Mouse (Mus musculus): ENCODE results near the gene Gm37240.

Gene Gm37240

DNA sequence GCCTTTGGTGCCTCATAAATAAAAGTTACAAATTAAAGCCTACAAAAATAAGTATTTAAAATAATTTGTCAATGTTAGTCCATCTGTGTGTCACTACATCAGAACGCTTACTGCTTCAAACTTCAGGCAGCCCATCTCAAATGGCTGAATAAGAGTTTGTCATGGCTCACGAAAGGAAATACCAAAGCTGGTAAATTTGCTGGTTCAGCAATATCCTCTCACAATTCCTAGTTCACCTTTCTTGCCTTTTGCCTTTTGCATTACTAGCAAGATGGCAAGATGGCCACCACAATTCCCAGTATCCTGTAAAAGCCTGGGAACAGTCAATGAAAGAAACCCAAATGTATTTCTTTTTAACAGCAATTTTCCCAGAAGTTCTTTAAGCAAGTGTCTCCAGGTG is 718.5 kb downstream of the Gm37240 start:
- no peak for DNase-seq

DNA sequence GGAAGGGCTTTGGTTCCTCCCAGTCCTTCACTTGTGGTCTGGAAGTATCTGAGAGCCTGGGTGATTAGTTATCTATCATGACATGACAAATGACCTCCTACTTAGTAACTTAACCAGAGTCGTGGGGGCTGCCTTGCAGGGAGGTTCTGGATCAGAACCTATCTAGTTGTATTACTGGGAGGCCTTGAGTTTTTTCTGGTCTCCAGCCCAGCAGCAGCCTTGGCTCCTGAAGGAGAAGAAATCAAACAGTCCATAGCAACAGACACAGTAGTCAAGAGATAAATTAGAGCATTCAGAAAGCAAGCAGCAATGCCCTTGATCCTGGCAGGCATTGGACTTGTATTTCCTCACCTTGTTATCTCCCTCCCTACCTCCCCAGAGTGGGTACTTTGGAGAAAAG is 722.4 kb downstream of the Gm37240 start:
- DNase-seq, result no peak

GRCm38 (mm10) chr3:85163396-85163795 is 723.9 kb downstream of the Gm37240 start:
- no peak for DNase-seq

GRCm38 (mm10) chr3:85162430-85162829 is 724.9 kb downstream of the Gm37240 start:
- DNase-seq, result no peak

- no peak for DNase-seq
These were observed 726.5 kb downstream of the Gm37240 start for GRCm38 (mm10) chr3:85160816-85161215.

- DNase-seq, result no peak
These were observed 727.7 kb downstream of the Gm37240 start for GRCm38 (mm10) chr3:85159631-85160030.

- no peak for DNase-seq
These were observed 738.5 kb downstream of the Gm37240 start for GRCm38 (mm10) chr3:85148816-85149215.

DNA sequence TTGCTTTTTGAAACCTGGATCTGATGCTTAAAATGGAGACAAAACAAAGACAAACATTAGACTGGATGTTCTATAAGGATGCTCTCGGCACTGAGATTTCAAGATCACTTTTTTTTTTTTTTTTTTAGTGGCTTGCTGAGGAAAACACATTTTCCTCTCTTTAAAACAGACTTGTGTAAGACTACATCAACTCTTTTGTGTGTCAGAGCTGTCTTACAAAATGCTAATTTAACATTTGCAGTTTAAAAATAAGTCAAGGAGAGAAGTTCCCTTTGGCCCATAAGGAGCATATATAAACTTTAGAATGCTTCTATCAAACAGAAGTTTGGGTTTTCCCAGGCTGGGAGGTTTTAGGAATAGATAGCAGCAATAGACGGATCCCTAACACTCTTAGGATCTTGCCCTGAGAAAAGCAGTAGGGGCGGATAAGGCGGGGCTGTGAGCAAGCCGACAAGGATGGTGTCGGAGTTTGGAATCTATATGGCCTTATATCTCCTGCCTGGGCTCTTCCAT is 739.2 kb downstream of the Gm37240 start:
- DNase-seq, result no peak

GRCm38 (mm10) chr3:85145568-85145967 is 741.8 kb downstream of the Gm37240 start:
- peak in 1 of 2 experiments; percentile 4 for DNase-seq

GRCm38 (mm10) chr3:85145076-85145475 is 742.2 kb downstream of the Gm37240 start:
- no peak for DNase-seq

GRCm38 (mm10) chr3:85144425-85144824 is 742.9 kb downstream of the Gm37240 start:
- DNase-seq, result no peak

GRCm38 (mm10) chr3:85140488-85140887 is 746.8 kb downstream of the Gm37240 start:
- DNase-seq, result no peak

DNA sequence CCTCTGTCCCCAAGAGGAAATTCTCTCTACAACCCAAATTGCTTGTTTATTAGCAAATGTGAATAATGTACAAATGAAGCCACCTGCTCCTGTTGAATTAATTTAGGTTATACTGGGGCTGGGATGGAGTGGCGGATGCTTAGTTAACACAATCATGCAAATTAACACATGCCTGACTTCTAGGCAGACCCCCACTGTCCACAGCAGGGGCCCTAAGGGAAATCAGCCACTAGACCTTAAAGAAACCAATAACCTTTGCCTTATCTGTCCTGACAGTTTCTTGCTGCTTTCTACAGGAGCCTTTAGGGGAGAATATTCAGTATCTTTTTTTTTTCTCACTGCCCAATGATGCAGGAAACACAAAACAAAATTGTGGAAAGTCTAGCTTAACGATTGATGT is 748.9 kb downstream of the Gm37240 start:
- no peak for DNase-seq

- DNase-seq, result no peak
These were observed 753.8 kb downstream of the Gm37240 start for GRCm38 (mm10) chr3:85133561-85133960.

- DNase-seq, result no peak
These were observed 755.4 kb downstream of the Gm37240 start for GRCm38 (mm10) chr3:85131878-85132277.

DNA sequence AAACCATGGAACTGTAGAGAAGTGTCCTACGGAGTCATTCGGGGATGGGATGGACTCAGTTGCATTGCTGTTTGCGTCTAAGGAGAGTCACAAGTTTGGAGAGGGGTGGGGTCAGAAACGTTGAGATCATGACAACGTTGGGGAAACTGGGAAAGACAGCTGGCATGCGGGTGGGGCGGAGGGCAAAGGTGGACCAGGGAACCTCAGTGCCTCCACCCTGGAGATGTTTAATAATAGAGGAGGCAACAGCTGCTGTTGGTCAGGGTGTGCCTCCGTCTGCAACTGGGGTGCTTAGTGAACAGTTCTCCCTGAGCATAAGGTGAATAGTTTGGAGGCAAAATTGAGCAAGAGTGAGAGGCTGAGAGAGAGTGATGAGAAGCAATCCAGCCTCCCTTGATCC is 758.8 kb downstream of the Gm37240 start:
- DNase-seq, result no peak

- no peak for DNase-seq
These were observed 760.3 kb downstream of the Gm37240 start for GRCm38 (mm10) chr3:85126970-85127369.

DNA sequence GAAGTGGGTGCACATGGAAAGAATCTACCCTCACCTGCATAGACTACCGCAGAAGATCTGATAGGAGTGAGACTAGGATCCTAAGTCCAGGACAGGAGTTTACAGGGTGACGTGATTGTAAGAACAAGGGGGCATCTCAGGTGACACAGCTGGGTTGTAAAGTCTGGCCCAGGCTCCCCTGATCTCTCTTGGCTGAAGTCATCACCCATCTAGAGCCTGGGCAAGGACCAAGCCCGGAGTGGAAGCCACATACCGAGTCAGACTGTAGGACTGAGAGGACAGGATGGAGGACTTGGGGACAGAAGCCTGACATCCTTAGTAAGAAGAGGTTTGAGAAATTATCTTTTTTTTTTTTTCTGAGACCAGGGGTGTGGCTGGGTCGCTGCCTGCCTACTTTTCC is 761.8 kb downstream of the Gm37240 start:
- DNase-seq, result no peak

GRCm38 (mm10) chr3:85124924-85125323 is 762.4 kb downstream of the Gm37240 start:
- no peak for DNase-seq

DNA sequence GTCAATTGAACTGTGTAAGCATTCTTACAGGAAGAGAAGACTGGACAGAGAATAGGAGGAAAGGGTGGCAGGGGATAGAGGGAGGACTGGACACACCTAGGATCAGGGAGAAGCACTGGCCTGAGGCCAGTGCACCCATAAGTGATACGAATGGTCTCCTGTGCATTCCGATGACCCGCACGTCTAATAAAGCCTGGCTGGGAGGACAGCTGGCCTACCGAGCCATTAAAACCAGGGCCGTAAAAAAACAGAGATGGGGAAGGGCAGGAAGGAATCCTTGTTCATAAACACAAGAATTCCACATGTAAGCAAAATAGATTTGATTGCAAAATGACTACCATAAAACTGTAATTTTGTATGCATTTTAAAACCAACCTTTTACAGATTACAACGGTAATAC is 762.9 kb downstream of the Gm37240 start:
- DNase-seq, result no peak

- DNase-seq, result no peak
These were observed 769.6 kb downstream of the Gm37240 start for GRCm38 (mm10) chr3:85117702-85118101.

- no peak for DNase-seq
These were observed 770.3 kb downstream of the Gm37240 start for GRCm38 (mm10) chr3:85117014-85117413.

DNA sequence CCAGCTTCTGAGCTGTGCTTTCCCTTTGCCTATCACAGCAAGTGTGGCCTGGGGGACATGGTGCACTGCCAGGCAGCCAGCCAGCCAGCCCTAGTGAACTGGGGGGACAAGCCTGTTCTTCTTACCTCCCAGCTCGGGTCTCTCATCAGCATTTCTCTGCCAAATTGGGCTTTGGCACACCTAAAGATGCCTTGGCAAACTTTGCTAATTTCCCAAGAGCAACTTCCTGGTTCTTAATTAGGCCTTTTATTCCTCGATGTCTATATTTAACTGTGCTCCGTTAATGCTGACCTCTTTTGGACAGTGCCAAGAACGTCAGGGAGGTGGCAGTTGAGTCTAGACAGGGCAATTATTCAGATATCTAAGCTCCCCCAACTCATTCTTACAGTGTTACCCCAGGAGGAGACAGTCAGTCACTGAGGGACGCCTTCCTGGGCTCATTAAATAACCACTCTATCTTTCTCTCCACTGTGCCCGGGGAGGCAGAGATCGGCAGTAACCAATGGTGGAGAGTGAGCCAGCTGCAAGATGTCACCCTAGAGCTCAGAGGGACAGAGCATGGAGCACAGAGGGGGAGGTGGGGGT is 771.3 kb downstream of the Gm37240 start:
- DNase-seq, result no peak

DNA sequence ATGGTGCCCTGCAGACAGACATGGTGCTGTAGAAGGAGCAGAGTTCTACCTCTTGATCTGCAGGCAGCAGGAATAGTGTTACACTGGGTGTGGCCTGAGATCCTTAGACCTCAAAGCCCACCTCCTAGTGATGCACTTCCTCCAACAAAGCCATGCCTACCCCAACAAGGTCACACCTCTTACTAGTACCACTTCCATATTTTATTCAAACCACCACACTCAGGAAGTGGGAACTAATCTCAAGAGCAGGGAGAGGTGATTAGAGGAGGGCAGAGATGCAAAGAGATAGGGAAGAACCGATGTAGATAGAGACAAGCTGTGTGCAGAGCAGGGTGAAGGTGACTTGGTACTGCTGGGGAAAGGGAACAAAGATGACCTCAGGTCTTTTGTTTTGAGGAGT is 773.8 kb downstream of the Gm37240 start:
- DNase-seq, result no peak

GRCm38 (mm10) chr3:85110762-85111161 is 776.6 kb downstream of the Gm37240 start:
- no peak for DNase-seq
